Mouse (Mus musculus) forebrain, embryonic 10.5 days (tissue): ENCODE results near the gene Acsm5. TPM values are rescaled to one million over a fixed set of nuclear protein-coding genes. Genes with fewer than 3 reads are reported as not detected.
"Not testable (repeated sequence)": the region's sequence is repeated elsewhere in the genome, so short reads cannot be mapped to it uniquely, and the experiment has no call there.

Experiments
- DNase-seq: peaks from one replicate; pipeline ENCODE4 v3.0.0-alpha.2; 2017; ENCODE audit warnings: low spot score; ENCODE audit errors: extremely low spot score
- H3K27ac ChIP-seq: fragments of 300-500 bp; sonication (generic); 2 replicates; pipeline ENCODE4 v1.5.1; 2016; ENCODE audit warnings: mild to moderate bottlenecking
- H3K27me3 ChIP-seq: fragments of 300-500 bp; sonication (generic); 2 replicates; pipeline ENCODE4 v1.6.1; 2016; ENCODE audit warnings: mild to moderate bottlenecking; ENCODE audit not compliant: poor library complexity, severe bottlenecking
- H3K36me3 ChIP-seq: fragments of 300-500 bp; sonication (generic); replicated peaks from 2 replicates; pipeline ENCODE4 v1.6.1; 2016; ENCODE audit warnings: mild to moderate bottlenecking, moderate library complexity
- H3K4me1 ChIP-seq: fragments of 300-500 bp; sonication (generic); 2 replicates; pipeline ENCODE4 v1.6.1; 2016
- H3K4me3 ChIP-seq: fragments of 300-500 bp; sonication (generic); 2 replicates; pipeline ENCODE4 v1.5.1; 2016; ENCODE audit warnings: mild to moderate bottlenecking, moderate library complexity
- H3K9me3 ChIP-seq: fragments of 300-500 bp; sonication (generic); 2 replicates; pipeline ENCODE4 v1.6.1; 2016; ENCODE audit warnings: mild to moderate bottlenecking, moderate library complexity
- WGBS: fragments of 180-500 bp; shearing (Covaris S2); methylation state at CpG from one replicate; pipeline ENCODE4 v1.1.7; 2016; 5-methylcytosine and 5-hydroxymethylcytosine counted together
- polyA plus RNA-seq: library from polyadenylated mRNA; unstranded; fragments of >200 nt; fragmentation: Nextera tagmentation; extraction: Ambion mirVana; gene quantifications from 2 replicates; pipeline ENCODE4 v1.2.1, GENCODE M21; 2016

Acsm5 gene
- polyA plus RNA-seq, 1 experiment from 2014 or later = not detected

DNA sequence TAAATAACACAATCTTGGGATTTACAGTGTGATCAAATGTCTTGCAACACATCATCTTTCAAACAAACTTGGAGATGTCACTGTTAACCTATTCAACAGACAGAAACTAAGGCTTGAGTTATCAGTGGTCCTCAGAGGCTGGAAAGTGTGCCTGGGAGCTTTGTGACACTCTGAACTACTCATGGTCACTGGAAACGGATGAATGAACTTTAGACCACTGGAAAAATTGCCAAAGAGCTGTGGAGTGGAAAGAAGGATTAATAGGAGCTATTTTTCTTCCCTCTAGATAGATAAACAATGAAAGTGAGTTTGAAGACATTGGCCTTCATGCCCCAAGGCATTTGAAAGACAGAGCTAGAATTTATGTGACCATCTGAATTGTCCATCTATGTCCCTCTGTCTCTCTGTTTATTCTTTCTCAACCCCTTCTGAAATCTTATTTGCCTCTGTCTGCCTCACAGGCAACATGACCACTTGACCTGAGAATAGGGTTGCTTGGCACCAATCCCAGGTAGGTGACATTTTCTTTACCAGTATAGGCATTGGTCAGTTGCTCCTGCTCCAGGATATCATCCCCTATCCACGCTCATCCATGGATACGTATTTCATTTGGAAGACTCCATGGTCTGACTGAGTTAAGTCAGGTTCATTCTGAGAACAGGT, 40.7 kb downstream of the Acsm5 start:
- no peaks in the 10 kb centered on the region for H3K4me1 ChIP-seq
- no peak for DNase-seq
- WGBS = 95% methylated on average over 3 of the region's 3 CpGs
- no peaks in the 10 kb centered on the region for H3K27me3 ChIP-seq
- no peaks in the 10 kb centered on the region for H3K36me3 ChIP-seq
- H3K4me3 ChIP-seq = no peak overlapping the region
- H3K9me3 ChIP-seq = no peaks in the 10 kb centered on the region
- H3K27ac ChIP-seq = no peak overlapping the region

DNA sequence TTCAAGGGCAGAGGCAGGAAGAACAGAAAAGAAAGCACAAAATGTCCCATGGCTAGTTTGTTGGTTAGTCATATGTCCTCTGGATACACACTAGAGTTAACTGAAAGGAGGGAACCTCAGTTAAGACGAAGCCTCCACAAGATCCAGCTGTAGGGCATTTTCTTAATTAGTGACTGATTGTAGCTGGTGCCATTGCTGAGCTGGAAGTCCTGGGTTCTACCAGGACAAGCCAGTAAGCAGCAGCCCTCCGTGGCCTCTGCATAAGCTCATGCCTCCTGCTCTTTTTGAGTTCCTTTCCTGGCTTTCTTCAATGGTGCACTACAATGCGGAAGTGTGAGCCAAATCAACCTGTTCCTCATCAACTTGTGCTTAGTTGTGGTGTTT, 41.2 kb downstream of the Acsm5 start:
- H3K27ac ChIP-seq = no peak overlapping the region
- H3K36me3 ChIP-seq = no peaks in the 10 kb centered on the region
- no peaks in the 10 kb centered on the region for H3K9me3 ChIP-seq
- no peaks in the 10 kb centered on the region for H3K4me1 ChIP-seq
- no peak for DNase-seq
- H3K27me3 ChIP-seq = no peaks in the 10 kb centered on the region
- no peak overlapping the region for H3K4me3 ChIP-seq
- WGBS = 87% methylated on average over 3 of the region's 3 CpGs

DNA sequence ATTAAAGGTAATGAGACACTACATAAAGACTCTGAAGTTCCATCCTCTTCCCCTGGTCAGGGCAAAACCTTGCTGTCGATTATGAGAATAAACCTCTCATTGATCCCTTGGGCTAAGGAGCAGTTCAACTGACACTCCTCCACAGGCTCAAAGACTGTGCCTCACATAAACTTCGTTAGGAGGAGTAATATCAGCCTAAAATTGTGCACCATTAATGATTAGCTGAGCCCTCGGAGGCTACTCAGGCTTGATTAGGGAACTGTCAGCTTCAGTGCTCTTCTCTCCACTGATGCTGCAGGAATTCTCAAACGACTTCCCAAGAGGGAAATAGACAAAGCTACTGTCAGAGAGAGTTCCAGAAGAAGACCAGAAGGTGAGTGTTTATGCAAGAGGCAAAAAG, 42.2 kb downstream of the Acsm5 start:
- Histone ChIP-seq H3K36me3 (no peaks in the 10 kb centered on the region), H3K27ac (no peak overlapping the region), H3K4me1 (no peaks in the 10 kb centered on the region), H3K4me3 (no peak overlapping the region), H3K27me3 (no peaks in the 10 kb centered on the region), H3K9me3 (no peaks in the 10 kb centered on the region)
- no peak for DNase-seq
- 54% methylated on average over 4 of the region's 4 CpGs for WGBS

DNA sequence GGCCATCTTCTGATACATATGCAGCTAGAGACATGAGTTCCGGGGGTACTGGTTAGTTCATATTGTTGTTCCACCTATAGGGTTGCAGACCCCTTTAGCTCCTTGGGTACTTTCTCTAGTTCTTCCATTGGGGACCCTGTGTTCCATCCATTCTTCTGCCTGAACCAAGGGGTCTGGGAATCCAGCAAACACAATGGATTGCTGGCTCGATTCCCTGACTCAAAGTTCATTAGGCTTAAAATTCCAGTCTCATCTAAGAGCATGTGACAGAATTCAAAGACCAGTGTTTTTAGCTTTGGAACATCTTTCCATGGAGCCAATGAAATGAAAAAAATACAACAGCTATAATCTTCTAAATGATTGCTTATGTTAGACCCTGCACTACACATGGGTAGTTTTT, 43.2 kb downstream of the Acsm5 start:
- H3K36me3 ChIP-seq, H3K27ac ChIP-seq, H3K4me3 ChIP-seq, H3K4me1 ChIP-seq, H3K27me3 ChIP-seq, DNase-seq, H3K9me3 ChIP-seq: not testable (repeated sequence)
- WGBS = 89% methylated on average over 2 of the region's 2 CpGs

DNA sequence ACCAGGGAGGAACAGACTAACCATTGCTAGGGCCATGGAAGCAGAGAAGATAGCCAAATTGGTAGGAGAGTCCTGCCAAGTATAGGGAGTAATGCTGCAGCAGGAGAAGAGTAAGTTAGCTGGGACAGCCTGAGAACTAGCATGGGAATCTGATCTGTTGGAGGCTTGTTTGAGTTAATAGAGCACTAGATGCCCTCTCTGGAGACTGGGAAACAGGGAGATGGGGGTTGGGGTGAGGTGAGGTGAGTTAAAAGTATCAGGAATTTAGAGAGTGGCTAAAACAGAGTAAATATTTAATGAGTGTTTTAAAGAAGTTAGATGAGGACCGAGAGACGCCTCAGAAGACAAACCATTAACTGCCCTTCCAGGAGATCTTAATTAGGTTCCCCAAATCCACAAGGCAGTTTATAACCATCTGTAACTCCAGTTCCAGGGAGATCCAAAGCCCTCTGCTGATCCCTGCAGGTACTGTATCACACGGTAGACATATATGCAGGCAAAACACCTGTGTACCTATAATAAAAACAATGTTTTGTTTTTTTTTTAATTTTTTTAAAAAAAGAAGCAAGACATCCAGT, 75.4 kb downstream of the Acsm5 start:
- H3K27me3 ChIP-seq = no peaks in the 10 kb centered on the region
- no peaks in the 10 kb centered on the region for H3K36me3 ChIP-seq
- no peak overlapping the region for H3K4me3 ChIP-seq
- DNase-seq = no peak
- H3K9me3 ChIP-seq = no peaks in the 10 kb centered on the region
- no peaks in the 10 kb centered on the region for H3K4me1 ChIP-seq
- no peak overlapping the region for H3K27ac ChIP-seq
- 83% methylated on average over 3 of the region's 3 CpGs for WGBS

Other genes starting within 250 kb of the Acsm5 start
- gene Gp2, start 60.2 kb upstream of the Acsm5 start, polyA plus RNA-seq = not detected in 2 replicates
- gene Umod, start 40.2 kb upstream of the Acsm5 start, polyA plus RNA-seq = not detected in 2 replicates
- gene Pdilt, start 4.0 kb downstream of the Acsm5 start, polyA plus RNA-seq = not detected in 2 replicates
- gene Acsm2, start 34.9 kb downstream of the Acsm5 start, polyA plus RNA-seq = not detected in 2 replicates
- not detected in 2 replicates for gene Acsm1, start 87.6 kb downstream of the Acsm5 start, polyA plus RNA-seq
- gene Acsm4, start 170.6 kb downstream of the Acsm5 start, polyA plus RNA-seq = 0.14 and 0.19 TPM in 2 replicates
- 101 and 108 TPM in 2 replicates for gene Thumpd1, start 201.3 kb downstream of the Acsm5 start, polyA plus RNA-seq
- gene Acsm3, start 241.5 kb downstream of the Acsm5 start, polyA plus RNA-seq = 0.10 and 0.15 TPM in 2 replicates